Mouse (Mus musculus) kidney, embryonic 16.5 days (tissue): ENCODE measurements at regions not wholly inside any gene's neighbourhood (a gene's known extent, or its start where the extent isn't known, plus 50 kb on each side); places are given as distances from the start of the nearest gene placed in this dataset.

Experiments used
- ATAC-seq: fragments of 200-750 bp; cut with Nextera tagmentation; 2 replicates; pipeline ENCODE4 v1.8.0; 2017; ENCODE audit warnings: moderate TSS enrichment; ENCODE audit not compliant: low FRiP score, low TSS enrichment
- H3K27ac ChIP-seq: fragments of 300-500 bp; sonication (generic); 2 replicates; pipeline ENCODE4 v1.5.1; 2014; ENCODE audit warnings: low read length
- H3K27me3 ChIP-seq: fragments of 300-500 bp; sonication (generic); 2 replicates; pipeline ENCODE4 v1.6.1; 2014; ENCODE audit warnings: low read length, control low read depth, mixed read lengths; ENCODE audit not compliant: insufficient read depth
- H3K36me3 ChIP-seq: fragments of 300-500 bp; sonication (generic); 2 replicates; pipeline ENCODE4 v1.6.1; 2014; ENCODE audit warnings: low read length, control low read depth, mixed read lengths; ENCODE audit not compliant: insufficient read depth
- H3K4me1 ChIP-seq: fragments of 300-500 bp; sonication (generic); 2 replicates; pipeline ENCODE4 v1.6.1; 2014; ENCODE audit warnings: low read length, control low read depth, mixed read lengths; ENCODE audit not compliant: insufficient read depth
- H3K4me2 ChIP-seq: fragments of 300-500 bp; sonication (generic); replicated peaks from 2 replicates; pipeline ENCODE4 v1.6.1; 2014; ENCODE audit warnings: low read depth, low read length
- H3K4me3 ChIP-seq: fragments of 300-500 bp; sonication (generic); 2 replicates; pipeline ENCODE4 v1.5.1; 2014; ENCODE audit warnings: mild to moderate bottlenecking, low read length
- H3K9ac ChIP-seq: fragments of 300-500 bp; sonication (generic); replicated peaks from 2 replicates; pipeline ENCODE4 v1.6.1; 2014; ENCODE audit warnings: low read length
- H3K9me3 ChIP-seq: fragments of 300-500 bp; sonication (generic); 2 replicates; pipeline ENCODE4 v1.6.1; 2016; ENCODE audit warnings: low read length, control low read depth
- WGBS: fragments of 180-500 bp; shearing (Covaris S2); extraction: QIAGEN DNeasy Blood & Tissue Kit; methylation state at CpG from one replicate; pipeline ENCODE4 v1.1.7; 2014; 5-methylcytosine and 5-hydroxymethylcytosine counted together

GRCm38 (mm10) chr7:40737496-40737895 is 160.6 kb upstream of the Vstm2b start:
- no peak for ATAC-seq
- Histone ChIP-seq H3K27me3 (no peaks in the 10 kb centered on the region), H3K9me3 (no peaks in the 10 kb centered on the region), H3K27ac (no peak overlapping the region), H3K36me3 (no peaks in the 10 kb centered on the region), H3K9ac (no peak overlapping the region), H3K4me2 (no peak overlapping the region), H3K4me3 (no peak overlapping the region), H3K4me1 (no peaks in the 10 kb centered on the region)
- 47% methylated on average over 7 of the region's 7 CpGs for WGBS

- Histone ChIP-seq H3K4me1 (no peaks in the 10 kb centered on the region), H3K4me3 (no peak overlapping the region), H3K27ac (no peak overlapping the region), H3K27me3 (no peaks in the 10 kb centered on the region), H3K9ac (no peak overlapping the region), H3K9me3 (no peaks in the 10 kb centered on the region), H3K36me3 (no peaks in the 10 kb centered on the region), H3K4me2 (no peak overlapping the region)
- WGBS: 94% methylated on average over 3 of the region's 3 CpGs
- ATAC-seq: no peak
Observed at GRCm38 (mm10) chr7:40738174-40738573, 160.0 kb upstream of the Vstm2b start.

- H3K36me3 ChIP-seq: no peaks in the 10 kb centered on the region
- H3K27ac ChIP-seq: no peak overlapping the region
- H3K9ac ChIP-seq: no peak overlapping the region
- H3K4me2 ChIP-seq: no peak overlapping the region
- no peak overlapping the region for H3K4me3 ChIP-seq
- 56% methylated on average over 4 of the region's 4 CpGs for WGBS
- no peak for ATAC-seq
- H3K4me1 ChIP-seq: no peaks in the 10 kb centered on the region
- H3K9me3 ChIP-seq: no peaks in the 10 kb centered on the region
- H3K27me3 ChIP-seq: no peaks in the 10 kb centered on the region
Observed at GRCm38 (mm10) chr7:40742553-40743151, 155.5 kb upstream of the Vstm2b start.

GRCm38 (mm10) chr7:40751779-40752178 is 146.3 kb upstream of the Vstm2b start:
- H3K27ac ChIP-seq: no peak overlapping the region
- no peak overlapping the region for H3K9ac ChIP-seq
- H3K4me3 ChIP-seq: no peak overlapping the region
- H3K4me1 ChIP-seq: no peaks in the 10 kb centered on the region
- WGBS: 42% methylated on average over 2 of the region's 2 CpGs
- H3K4me2 ChIP-seq: no peak overlapping the region
- no peaks in the 10 kb centered on the region for H3K27me3 ChIP-seq
- no peaks in the 10 kb centered on the region for H3K36me3 ChIP-seq
- ATAC-seq: no peak
- H3K9me3 ChIP-seq: no peaks in the 10 kb centered on the region

GRCm38 (mm10) chr7:40752195-40752594 is 145.9 kb upstream of the Vstm2b start:
- H3K9me3 ChIP-seq: no peaks in the 10 kb centered on the region
- ATAC-seq: no peak
- 68% methylated on average over 3 of the region's 3 CpGs for WGBS

GRCm38 (mm10) chr7:40753490-40753889 is 144.6 kb upstream of the Vstm2b start:
- H3K4me3 ChIP-seq: no peak overlapping the region
- H3K36me3 ChIP-seq: no peaks in the 10 kb centered on the region
- ATAC-seq: no peak
- no peaks in the 10 kb centered on the region for H3K4me1 ChIP-seq
- no peak overlapping the region for H3K4me2 ChIP-seq
- no peaks in the 10 kb centered on the region for H3K9me3 ChIP-seq
- no peaks in the 10 kb centered on the region for H3K27me3 ChIP-seq
- H3K27ac ChIP-seq: no peak overlapping the region
- no peak overlapping the region for H3K9ac ChIP-seq
- WGBS: 40% methylated on average over 1 of the region's 1 CpGs

More at GRCm38 (mm10) chr7:40752195-40752594, 145.9 kb upstream of the Vstm2b start:
- no peaks in the 10 kb centered on the region for H3K36me3 ChIP-seq
- no peak overlapping the region for H3K4me3 ChIP-seq
- no peak overlapping the region for H3K27ac ChIP-seq
- H3K27me3 ChIP-seq: no peaks in the 10 kb centered on the region
- H3K4me1 ChIP-seq: no peaks in the 10 kb centered on the region
- no peak overlapping the region for H3K9ac ChIP-seq
- no peak overlapping the region for H3K4me2 ChIP-seq

GRCm38 (mm10) chr7:40762520-40762919 is 135.6 kb upstream of the Vstm2b start:
- no peak overlapping the region for H3K4me2 ChIP-seq
- no peak overlapping the region for H3K9ac ChIP-seq
- H3K9me3 ChIP-seq: no peaks in the 10 kb centered on the region
- H3K4me3 ChIP-seq: no peak overlapping the region
- no peaks in the 10 kb centered on the region for H3K27me3 ChIP-seq
- ATAC-seq: peak; percentile 74
- 20% methylated on average over 5 of the region's 5 CpGs for WGBS
- no peak overlapping the region for H3K27ac ChIP-seq
- no peaks in the 10 kb centered on the region for H3K36me3 ChIP-seq
- H3K4me1 ChIP-seq: no peaks in the 10 kb centered on the region

- H3K4me2 ChIP-seq: no peak overlapping the region
- whole genome bisulfite sequencing: 60% methylated on average over 3 of the region's 3 CpGs
Observed at GRCm38 (mm10) chr7:40766142-40766541, 132.0 kb upstream of the Vstm2b start.

GRCm38 (mm10) chr7:40776220-40776619 is 121.9 kb upstream of the Vstm2b start:
- Histone ChIP-seq H3K4me1 (no peaks in the 10 kb centered on the region), H3K9me3 (no peaks in the 10 kb centered on the region), H3K27me3 (no peaks in the 10 kb centered on the region), H3K36me3 (no peaks in the 10 kb centered on the region), H3K27ac (no peak overlapping the region), H3K9ac (no peak overlapping the region), H3K4me3 (no peak overlapping the region), H3K4me2 (no peak overlapping the region)
- no peak for ATAC-seq
- 37% methylated on average over 4 of the region's 4 CpGs for WGBS

More at GRCm38 (mm10) chr7:40766142-40766541, 132.0 kb upstream of the Vstm2b start:
- Histone ChIP-seq H3K4me3 (no peak overlapping the region), H3K27me3 (no peaks in the 10 kb centered on the region), H3K36me3 (no peaks in the 10 kb centered on the region), H3K27ac (no peak overlapping the region), H3K9me3 (no peaks in the 10 kb centered on the region), H3K9ac (no peak overlapping the region), H3K4me1 (no peaks in the 10 kb centered on the region)
- no peak for ATAC-seq

GRCm38 (mm10) chr7:40784906-40785305 is 113.2 kb upstream of the Vstm2b start:
- Histone ChIP-seq H3K36me3 (no peaks in the 10 kb centered on the region), H3K4me2 (no peak overlapping the region), H3K27ac (no peak overlapping the region), H3K9ac (no peak overlapping the region), H3K9me3 (no peaks in the 10 kb centered on the region), H3K4me1 (no peaks in the 10 kb centered on the region), H3K4me3 (no peak overlapping the region), H3K27me3 (no peaks in the 10 kb centered on the region)
- no peak for ATAC-seq
- WGBS: 85% methylated on average over 1 of the region's 1 CpGs
